Mouse (Mus musculus) heart, postnatal 0 days (tissue): ENCODE results near the gene Arhgef2. TPM values are rescaled to one million over a fixed set of nuclear protein-coding genes. Genes with fewer than 3 reads are reported as not detected.

Experiments
- ATAC-seq: fragments of 200-750 bp; cut with Nextera tagmentation; 2 replicates; pipeline ENCODE4 v1.8.0; 2017; ENCODE audit warnings: low read depth, moderate number of reproducible peaks, moderate library complexity; ENCODE audit not compliant: insufficient read depth
- DNase-seq: peaks from one replicate; pipeline ENCODE4 v3.0.0-alpha.2; 2016; ENCODE audit warnings: low spot score
- H3K27ac ChIP-seq: fragments of 300-500 bp; sonication (generic); 2 replicates; pipeline ENCODE4 v1.5.1; 2014; ENCODE audit warnings: low read depth, mild to moderate bottlenecking
- H3K27me3 ChIP-seq: fragments of 300-500 bp; sonication (generic); 2 replicates; pipeline ENCODE4 v1.6.1; 2014; ENCODE audit warnings: low read length, mixed read lengths; ENCODE audit not compliant: control insufficient read depth, insufficient read depth
- H3K36me3 ChIP-seq: fragments of 300-500 bp; sonication (generic); replicated peaks from 2 replicates; pipeline ENCODE4 v1.6.1; 2014; ENCODE audit warnings: low read length, mixed read lengths; ENCODE audit not compliant: control insufficient read depth, insufficient read depth
- H3K4me1 ChIP-seq: fragments of 300-500 bp; sonication (generic); 2 replicates; pipeline ENCODE4 v1.6.1; 2014; ENCODE audit warnings: antibody characterized with exemption; ENCODE audit not compliant: control insufficient read depth, insufficient read depth
- H3K4me2 ChIP-seq: fragments of 300-500 bp; sonication (generic); 2 replicates; pipeline ENCODE4 v1.6.1; 2014; ENCODE audit warnings: low read depth, mild to moderate bottlenecking, low read length, moderate library complexity
- H3K4me3 ChIP-seq: fragments of 300-500 bp; sonication (generic); 2 replicates; pipeline ENCODE4 v1.5.1; 2014; ENCODE audit warnings: low read depth, low read length
- H3K9ac ChIP-seq: fragments of 300-500 bp; sonication (generic); replicated peaks from 2 replicates; pipeline ENCODE4 v1.6.1; 2014; ENCODE audit warnings: low read depth, low read length, mixed read lengths
- H3K9me3 ChIP-seq: fragments of 300-500 bp; sonication (generic); replicated peaks from 2 replicates; pipeline ENCODE4 v1.6.1; 2016; ENCODE audit warnings: low read length; ENCODE audit not compliant: control insufficient read depth
- CTCF ChIP-seq: IDR thresholded peaks from 2 replicates; pipeline ENCODE4 v1.5.1; 2016; ENCODE audit warnings: antibody characterized with exemption, control low read depth, low read depth
- EP300 ChIP-seq: IDR thresholded peaks from 2 replicates; pipeline ENCODE4 v1.6.1; 2016; ENCODE audit warnings: antibody characterized with exemption, low read depth
- WGBS: fragments of 180-500 bp; shearing (Covaris S2); extraction: QIAGEN DNeasy Blood & Tissue Kit; methylation state at CpG from one replicate; pipeline ENCODE4 v1.1.7; 2014; 5-methylcytosine and 5-hydroxymethylcytosine counted together
- polyA plus RNA-seq: library from polyadenylated mRNA; unstranded; fragments of >200 nt; fragmentation: Nextera tagmentation; extraction: Ambion mirVana; gene quantifications from 2 replicates; pipeline ENCODE4 v1.2.1, GENCODE M21; 2015
- total RNA-seq: library from RNA; depleted of rRNA; stranded (reverse); fragments of >200 nt; gene quantifications from 2 replicates; pipeline ENCODE4 v1.2.3, GENCODE M21; 2014; ENCODE audit warnings: low replicate concordance

The Arhgef2 gene
- total and polyA plus RNA-seq, 2 experiments from 2014 or later, result 56.1 to 146 TPM

DNA sequence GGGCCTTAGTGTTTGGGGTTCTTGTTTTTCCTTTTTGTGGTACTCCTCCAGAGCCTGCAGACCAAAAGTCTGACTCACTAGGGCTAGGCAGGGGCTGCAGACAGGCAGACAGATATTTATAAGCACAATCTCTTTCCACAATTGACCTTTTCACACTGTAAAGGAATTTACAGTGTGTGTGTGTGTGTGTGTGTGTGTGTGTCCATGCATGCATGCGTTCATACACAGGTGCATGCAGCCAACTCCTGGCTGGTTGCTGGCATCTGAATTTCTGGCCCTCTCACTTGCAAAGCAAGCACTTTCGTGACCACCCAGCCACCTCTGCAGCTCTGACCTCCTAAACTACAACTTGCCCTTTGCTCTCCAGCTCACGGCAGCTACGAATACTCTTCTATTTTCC lies 3.3 kb downstream of the Arhgef2 start:
- no peak for DNase-seq
- 54% methylated on average over 4 of the region's 4 CpGs for WGBS

GRCm38 (mm10) chr3:88614418-88614817 lies 8.7 kb downstream of the Arhgef2 start:
- H3K9ac ChIP-seq, result no peak overlapping the region
- no peak for DNase-seq
- H3K36me3 ChIP-seq, result no peaks in the 10 kb centered on the region
- H3K4me3 ChIP-seq, result no peak overlapping the region
- H3K4me2 ChIP-seq, result no peak overlapping the region
- H3K27me3 ChIP-seq, result no peaks in the 10 kb centered on the region
- ATAC-seq, result no peak
- TF ChIP-seq CTCF (no peak), EP300 (no peak)
- H3K4me1 ChIP-seq, result peaks cover 25% of the 10 kb centered on the region
- 66% methylated on average over 8 of the region's 8 CpGs for WGBS
- no peak overlapping the region for H3K27ac ChIP-seq
- no peaks in the 10 kb centered on the region for H3K9me3 ChIP-seq

More for the DNA sequence above, 3.3 kb downstream of the Arhgef2 start:
- H3K4me3 ChIP-seq, result no peak overlapping the region
- peaks cover 5% of the 10 kb centered on the region for H3K4me1 ChIP-seq
- H3K9me3 ChIP-seq, result no peaks in the 10 kb centered on the region
- H3K36me3 ChIP-seq, result no peaks in the 10 kb centered on the region
- H3K27me3 ChIP-seq, result no peaks in the 10 kb centered on the region
- TF ChIP-seq EP300, result no peak
- no peak for TF ChIP-seq CTCF
- no peak overlapping the region for H3K27ac ChIP-seq
- ATAC-seq, result no peak
- no peak overlapping the region for H3K4me2 ChIP-seq
- H3K9ac ChIP-seq, result no peak overlapping the region

- Histone ChIP-seq H3K4me3 (no peak overlapping the region), H3K9ac (0 out of 2 replicates have a peak overlapping the region, but pooled peaks have one; percentile 8), H3K27me3 (no peaks in the 10 kb centered on the region), H3K27ac (peak overlapping the region; percentile 83), H3K9me3 (no peaks in the 10 kb centered on the region), H3K4me2 (no peak overlapping the region), H3K36me3 (no peaks in the 10 kb centered on the region), H3K4me1 (peaks cover 29% of the 10 kb centered on the region)
- WGBS, result 73% methylated on average over 5 of the region's 5 CpGs
- DNase-seq, result no peak
- no peak for ATAC-seq
- no peak for TF ChIP-seq EP300
- no peak for TF ChIP-seq CTCF
Observed at GRCm38 (mm10) chr3:88615117-88615516, 9.4 kb downstream of the Arhgef2 start.

GRCm38 (mm10) chr3:88615902-88616391 lies 10.2 kb downstream of the Arhgef2 start:
- peak; percentile 25 for ATAC-seq
- peaks cover 35% of the 10 kb centered on the region for H3K4me1 ChIP-seq

GRCm38 (mm10) chr3:88616951-88617500 lies 11.3 kb downstream of the Arhgef2 start:
- DNase-seq, result no peak
- peak overlapping the region; percentile 27; the same call in 1 of the 2 replicates for H3K9ac ChIP-seq
- H3K36me3 ChIP-seq, result no peaks in the 10 kb centered on the region
- no peaks in the 10 kb centered on the region for H3K9me3 ChIP-seq
- peak overlapping the region; percentile 83 for H3K27ac ChIP-seq
- peak overlapping the region; percentile 51 for H3K4me2 ChIP-seq
- no peak for ATAC-seq
- TF ChIP-seq EP300 (no peak), CTCF (no peak)
- peaks cover 35% of the 10 kb centered on the region for H3K4me1 ChIP-seq
- WGBS, result 67% methylated on average over 3 of the region's 3 CpGs
- H3K27me3 ChIP-seq, result no peaks in the 10 kb centered on the region
- H3K4me3 ChIP-seq, result peak overlapping the region; percentile 26

More at GRCm38 (mm10) chr3:88615902-88616391, 10.2 kb downstream of the Arhgef2 start:
- TF ChIP-seq EP300, result no peak
- no peak for TF ChIP-seq CTCF
- Histone ChIP-seq H3K4me3 (peak overlapping the region; percentile 26), H3K9me3 (no peaks in the 10 kb centered on the region), H3K9ac (peak overlapping the region; percentile 27), H3K4me2 (peak overlapping the region; percentile 51), H3K27ac (peak overlapping the region; percentile 83), H3K27me3 (no peaks in the 10 kb centered on the region), H3K36me3 (no peaks in the 10 kb centered on the region)
- 43% methylated on average over 9 of the region's 9 CpGs for WGBS
- DNase-seq, result peak; percentile 59
